Mouse (Mus musculus): ENCODE measurements at regions not wholly inside any gene's neighbourhood (a gene's known extent, or its start where the extent isn't known, plus 50 kb on each side); places are given as distances from the start of the nearest gene placed in this dataset.

DNA sequence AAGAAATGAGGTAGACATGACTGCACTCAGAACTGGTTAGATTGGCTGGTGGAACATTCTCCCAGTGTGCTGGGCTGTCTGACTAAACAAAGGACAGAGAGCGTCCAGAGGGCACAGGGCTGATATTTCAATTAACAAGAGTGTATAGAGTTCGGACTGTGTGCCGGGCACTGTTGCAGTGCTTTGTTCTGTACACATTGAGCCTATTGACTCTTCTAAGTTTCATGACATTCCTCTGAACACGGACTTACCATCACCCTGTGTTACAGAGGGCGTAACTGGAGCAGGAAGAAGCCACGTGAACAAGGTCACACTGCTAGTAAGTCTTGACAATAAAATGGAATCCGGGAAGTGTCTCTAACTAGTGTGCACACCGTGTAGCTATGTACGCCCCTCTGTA, 92.1 kb upstream of the Barx2 start:
- DNase-seq = no peak

- DNase-seq = no peak
These were observed 93.1 kb upstream of the Barx2 start for GRCm38 (mm10) chr9:32006350-32006749.

GRCm38 (mm10) chr9:32010953-32011770, 97.9 kb upstream of the Barx2 start:
- DNase-seq = no peak

DNA sequence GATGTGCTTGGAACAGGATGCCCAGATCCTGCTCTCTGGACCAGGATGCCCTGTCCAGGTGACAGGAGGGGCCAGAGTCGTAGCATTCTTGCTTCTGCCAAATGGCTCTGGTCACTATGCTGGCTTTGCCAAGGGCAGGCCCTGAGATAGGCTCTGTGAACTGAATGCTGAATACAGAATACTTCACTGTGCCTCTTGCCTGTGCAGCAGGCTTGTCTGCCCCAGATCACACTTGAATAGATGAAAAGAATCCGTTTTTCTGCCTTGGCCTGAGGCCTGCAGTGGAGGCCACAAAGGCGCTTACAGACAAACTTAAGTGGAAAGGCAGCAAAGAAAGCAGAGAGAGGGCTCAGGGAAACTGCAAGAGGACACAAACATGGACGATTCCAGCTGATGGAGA, 99.7 kb upstream of the Arhgap32 start:
- DNase-seq = no peak

DNA sequence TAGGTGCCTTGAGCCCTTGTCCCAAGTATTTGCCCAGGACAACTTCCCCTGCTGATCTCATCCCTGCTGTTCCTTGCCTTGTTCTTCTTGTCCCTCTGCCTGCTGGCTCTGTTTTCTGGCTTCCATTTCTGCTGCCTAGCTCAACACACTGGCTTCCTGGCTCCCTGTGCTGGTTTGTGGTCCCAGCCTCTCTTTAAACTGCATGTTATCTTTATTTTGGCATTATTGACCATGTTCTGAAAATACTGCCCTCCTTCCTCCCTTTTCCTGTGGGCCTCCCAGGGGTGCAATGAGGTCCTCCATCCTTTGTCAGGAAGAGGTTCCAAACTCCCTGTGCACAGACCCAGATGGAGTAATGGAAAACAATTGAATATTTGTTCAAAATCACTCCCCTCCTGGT, 97.9 kb upstream of the Arhgap32 start:
- DNase-seq = no peak

DNA sequence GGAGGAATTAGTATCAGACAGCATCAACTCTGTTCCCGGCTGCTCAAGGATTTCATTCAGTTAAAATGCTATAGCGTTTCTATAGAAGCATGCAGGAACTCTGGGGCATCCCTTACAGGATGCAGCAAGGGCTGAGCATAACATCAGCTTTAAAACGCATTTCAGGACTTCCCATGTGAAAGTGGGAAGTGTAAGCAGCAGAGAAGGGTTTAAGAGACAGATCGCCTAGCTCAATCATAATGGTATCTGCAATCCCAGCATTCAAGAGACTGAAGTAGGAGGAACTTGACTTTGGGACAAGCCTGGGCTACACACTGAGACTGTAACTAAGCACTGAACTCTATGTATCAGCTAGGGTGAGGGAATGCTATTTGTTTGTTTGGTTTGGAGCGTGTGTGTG, 96.2 kb upstream of the Arhgap32 start:
- no peak for DNase-seq

GRCm38 (mm10) chr9:32020942-32021731, 94.8 kb upstream of the Arhgap32 start:
- no peak for DNase-seq

GRCm38 (mm10) chr9:32021755-32022154, 94.2 kb upstream of the Arhgap32 start:
- DNase-seq = no peak

- DNase-seq = no peak
These were observed 92.9 kb upstream of the Arhgap32 start for GRCm38 (mm10) chr9:32022996-32023395.

DNA sequence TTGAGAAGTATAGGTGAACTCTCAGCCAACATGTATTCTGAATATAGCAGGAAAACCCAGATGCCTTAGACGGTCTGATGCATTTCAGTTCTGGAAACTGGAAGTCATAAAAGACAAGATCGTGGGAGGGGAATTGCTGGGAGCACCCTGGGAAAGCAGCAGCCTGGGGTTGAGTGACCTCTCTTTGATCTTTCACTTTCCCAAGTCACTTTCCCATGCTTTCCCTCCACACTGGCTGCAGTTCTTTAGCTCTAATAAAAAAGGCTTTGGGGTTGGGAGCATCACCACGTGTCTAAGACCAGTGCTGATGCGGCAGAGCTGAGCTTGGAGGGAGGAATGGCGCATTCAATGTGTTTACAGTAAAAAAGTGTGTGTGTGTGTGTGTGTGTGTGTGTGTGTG, 91.2 kb upstream of the Arhgap32 start:
- DNase-seq = no peak

DNA sequence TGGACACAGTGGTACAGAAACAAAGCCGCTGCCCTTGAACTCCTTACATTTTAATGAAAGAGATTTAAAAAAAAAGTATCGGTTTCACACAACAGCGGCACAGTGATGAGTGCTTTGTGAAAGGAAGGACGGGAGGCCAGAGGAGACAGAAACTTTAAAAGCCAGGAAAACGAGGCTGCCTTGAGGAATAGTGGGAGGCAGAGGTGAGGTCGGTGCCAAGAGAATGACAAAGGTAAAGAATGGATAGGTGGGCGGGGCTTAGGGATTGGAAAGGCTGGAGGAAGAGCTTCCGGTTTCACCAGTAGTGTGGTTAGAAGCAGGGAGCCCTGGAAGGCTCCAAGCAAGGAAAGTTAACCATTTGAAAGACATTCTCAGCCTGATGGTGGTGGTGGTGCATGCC, 88.0 kb upstream of the Arhgap32 start:
- no peak for DNase-seq

GRCm38 (mm10) chr9:32029001-32029400, 86.9 kb upstream of the Arhgap32 start:
- no peak for DNase-seq

GRCm38 (mm10) chr9:32029786-32030185, 86.2 kb upstream of the Arhgap32 start:
- no peak for DNase-seq

DNA sequence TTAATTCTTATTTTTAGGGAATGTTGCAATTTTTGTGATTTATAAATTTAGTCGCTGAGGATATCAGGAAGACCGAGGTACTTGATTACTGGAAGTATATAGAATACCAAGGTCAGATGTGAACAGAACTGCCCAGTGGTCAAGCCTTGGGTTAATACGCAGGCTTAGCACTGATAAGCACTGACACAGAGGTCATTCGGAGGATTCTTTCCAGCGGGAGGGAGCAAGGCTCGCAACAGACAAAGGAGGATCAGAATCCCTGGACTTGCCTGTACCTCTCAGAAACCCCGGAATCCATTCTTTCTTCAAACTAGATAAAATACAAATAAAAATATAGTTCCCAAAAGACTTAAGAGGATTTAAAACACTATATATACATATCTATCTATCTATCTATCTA, 85.7 kb upstream of the Arhgap32 start:
- no peak for DNase-seq

DNA sequence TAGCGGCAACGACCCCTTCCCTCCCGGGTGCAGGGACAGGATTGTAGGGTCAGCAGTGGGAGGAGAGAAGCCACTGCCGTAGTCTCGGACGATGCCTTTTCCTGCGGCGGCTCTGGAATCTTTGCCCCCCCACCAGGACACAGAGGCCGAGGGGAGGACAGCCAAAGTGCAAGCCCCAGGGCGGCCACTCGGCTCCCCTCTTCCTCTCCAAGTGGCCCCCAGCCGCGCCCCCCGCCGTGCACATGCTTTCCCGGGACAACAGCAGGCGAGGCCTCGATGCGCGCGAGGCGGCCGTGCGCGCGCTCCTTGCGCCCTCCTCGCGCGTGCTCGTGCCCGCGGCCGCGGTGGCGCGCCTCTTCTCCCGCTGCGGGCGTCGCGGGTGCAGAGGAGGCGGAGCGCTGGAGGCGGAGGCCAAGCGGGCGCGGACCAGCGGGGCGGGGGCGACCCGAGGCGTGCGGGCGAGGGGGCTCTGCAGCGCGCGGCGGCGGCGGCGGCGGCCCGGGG, 83.9 kb upstream of the Arhgap32 start:
- peak; percentile 64 for DNase-seq

DNA sequence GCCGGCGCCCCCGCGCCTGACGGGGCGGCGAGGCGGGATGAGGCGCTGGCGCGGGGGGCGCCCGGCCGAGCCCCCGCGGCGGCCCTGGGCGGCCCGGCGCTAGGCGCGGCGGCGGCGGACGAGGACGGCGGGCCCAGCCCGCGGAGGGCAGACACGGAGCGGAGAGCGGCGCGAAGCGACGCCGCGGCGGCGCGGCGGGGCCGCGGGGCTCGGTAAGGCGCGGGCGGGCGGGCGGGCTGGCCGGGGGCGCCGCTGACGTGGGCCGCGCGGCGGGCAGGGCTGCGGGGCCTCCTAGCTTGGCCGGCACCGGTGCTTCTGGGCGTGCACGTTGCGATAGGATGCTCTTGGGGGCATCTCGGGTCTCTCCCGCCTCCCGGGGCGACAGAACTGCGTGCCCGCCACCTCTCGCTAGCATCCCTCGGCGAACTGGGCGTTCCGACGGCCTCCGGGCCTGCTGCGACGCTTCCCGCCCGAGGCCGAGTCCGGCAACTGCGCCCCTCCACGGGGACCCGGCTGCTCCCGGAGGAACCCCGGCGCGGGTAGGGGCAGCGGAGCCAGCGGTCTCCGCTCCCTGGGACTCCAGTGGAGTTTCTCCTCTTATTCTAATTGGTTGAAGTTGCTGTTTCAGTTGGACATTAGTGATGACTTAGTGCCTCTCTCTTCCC, 83.3 kb upstream of the Arhgap32 start:
- DNase-seq = peak; percentile 31

- no peak for DNase-seq
These were observed 82.0 kb upstream of the Arhgap32 start for GRCm38 (mm10) chr9:32033937-32034336.

DNA sequence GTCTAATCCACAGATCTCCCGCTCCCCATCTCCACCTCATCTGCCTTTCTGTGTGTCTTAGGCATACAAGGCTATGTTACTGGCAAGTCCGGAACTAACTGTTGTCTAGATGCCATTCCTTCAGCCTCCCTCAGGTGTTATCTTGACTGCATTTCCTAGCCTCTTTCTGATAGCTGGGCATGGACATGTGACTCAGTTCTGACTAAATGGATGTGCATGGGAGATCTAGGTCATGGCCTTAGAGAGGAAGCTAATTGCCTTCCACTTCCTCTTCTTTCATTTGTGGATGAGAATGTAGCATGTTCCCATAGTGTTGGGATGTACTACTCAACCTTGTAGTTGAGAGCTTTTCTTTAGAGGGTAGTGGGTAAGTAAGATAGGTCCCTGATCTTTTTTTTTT, 75.9 kb upstream of the Arhgap32 start:
- DNase-seq = no peak

DNA sequence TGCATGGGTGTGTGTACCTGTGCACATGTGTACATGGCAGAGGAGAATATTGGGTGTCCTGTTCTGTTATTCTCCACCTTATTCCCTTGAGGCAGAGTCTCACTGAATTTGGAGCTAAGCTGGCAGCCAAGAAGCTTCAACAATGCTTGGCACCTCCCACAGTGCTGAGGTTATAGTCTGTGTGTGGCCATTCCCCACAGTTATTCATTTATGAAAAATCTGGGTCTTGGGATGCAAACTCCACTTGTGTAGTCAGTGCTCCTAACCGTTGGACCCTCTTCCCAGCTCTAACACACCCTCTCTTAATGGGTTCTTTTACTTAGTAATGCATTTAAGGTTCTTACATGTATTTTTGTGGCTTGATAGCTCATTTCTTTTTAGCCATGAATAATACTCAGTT, 72.6 kb upstream of the Arhgap32 start:
- no peak for DNase-seq

GRCm38 (mm10) chr9:32046791-32047190, 69.1 kb upstream of the Arhgap32 start:
- no peak for DNase-seq

GRCm38 (mm10) chr9:32048941-32049340, 67.0 kb upstream of the Arhgap32 start:
- DNase-seq = no peak

GRCm38 (mm10) chr9:32049546-32049945, 66.4 kb upstream of the Arhgap32 start:
- no peak for DNase-seq

DNA sequence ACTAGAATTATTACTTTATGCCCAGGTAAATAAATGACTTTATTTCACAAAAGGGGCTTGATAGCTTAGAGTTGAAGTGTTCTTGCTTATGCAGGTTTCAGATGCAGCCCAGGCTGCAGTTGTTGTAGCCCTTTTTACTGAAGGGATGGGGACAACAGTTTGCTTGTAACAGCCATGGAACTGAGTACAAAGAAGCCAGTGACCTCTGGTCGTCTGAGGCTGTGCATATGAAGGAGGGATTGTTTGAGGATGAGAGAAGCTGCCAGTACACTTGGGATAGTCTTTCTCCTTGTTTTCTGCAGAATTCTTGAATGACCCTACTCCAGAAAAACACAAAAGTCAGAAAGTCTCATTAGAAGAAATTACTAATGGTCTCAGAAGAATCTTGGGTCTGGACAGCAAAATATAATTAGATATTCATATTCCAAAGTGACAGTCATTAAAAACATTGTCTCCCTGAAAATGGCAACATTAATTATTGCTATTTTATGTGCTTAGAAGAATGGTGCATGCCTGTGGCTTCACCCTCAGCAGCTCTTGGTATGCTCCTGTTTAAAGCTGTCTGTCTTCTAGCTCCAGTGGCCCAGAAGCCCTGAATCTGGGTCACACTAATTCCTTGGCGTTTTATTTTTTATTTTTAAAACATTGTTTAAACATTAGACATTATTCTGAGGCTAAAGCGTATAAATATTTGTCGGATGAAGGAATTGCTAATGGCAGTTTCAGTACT, 61.9 kb upstream of the Arhgap32 start:
- no peak for DNase-seq
